Mouse (Mus musculus): ENCODE measurements around the gene Sgip1.

DNA sequence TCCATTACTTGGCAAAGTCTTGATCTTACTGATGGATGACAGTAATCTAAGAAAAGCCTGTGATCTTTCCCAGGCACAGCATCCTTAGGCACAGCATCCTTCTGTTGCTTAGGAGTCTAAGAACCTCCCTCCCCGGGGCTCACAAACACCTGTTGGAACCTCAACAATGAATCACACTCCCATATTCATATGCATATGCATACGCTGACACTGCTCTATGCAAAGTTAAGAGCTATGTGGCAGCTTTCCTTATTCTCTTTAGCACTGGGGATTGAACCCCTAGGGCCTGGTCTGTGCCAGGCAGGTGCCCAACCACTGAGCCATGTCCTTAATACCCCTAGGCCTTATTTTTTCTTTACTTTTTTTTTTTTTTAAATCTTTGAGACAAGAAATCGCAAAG lies 111.2 kb downstream of the Sgip1 start:
- TF ChIP-seq CTCF (IDR thresholded peaks at IDR 0.05; ENCODE audit: insufficient read depth, low read length) (no peak), POLR2A (IDR thresholded peaks at IDR 0.05; ENCODE audit: borderline replicate concordance, extremely low read depth, low read depth, low read length) (no peak)
